Mouse (Mus musculus) testis, postnatal 10 days (tissue): ENCODE measurements at regions not wholly inside any gene's neighbourhood (a gene's known extent, or its start where the extent isn't known, plus 50 kb on each side); places are given as distances from the start of the nearest gene placed in this dataset.
A peak's percentile ranks its signal among the peaks of the same experiment; 100 is the strongest.

Source experiments
- DNase-seq: peaks from one replicate; pipeline ENCODE4 v3.0.0; 2021; ENCODE audit warnings: low spot score

- DNase-seq: no peak
Measured at GRCm38 (mm10) chr8:89324462-89325247, 280.7 kb upstream of the Sall1 start.

GRCm38 (mm10) chr8:89317514-89318289, 273.7 kb upstream of the Sall1 start:
- DNase-seq: no peak

GRCm38 (mm10) chr8:89316566-89317175, 272.7 kb upstream of the Sall1 start:
- no peak for DNase-seq

- no peak for DNase-seq
Measured at GRCm38 (mm10) chr8:89314907-89315306, 270.9 kb upstream of the Sall1 start.

GRCm38 (mm10) chr8:89310696-89311214, 266.8 kb upstream of the Sall1 start:
- DNase-seq: no peak

GRCm38 (mm10) chr8:89309591-89309990, 265.6 kb upstream of the Sall1 start:
- no peak for DNase-seq

- DNase-seq: no peak
Measured at GRCm38 (mm10) chr8:89308950-89309349, 265.0 kb upstream of the Sall1 start.

GRCm38 (mm10) chr8:89308532-89308931, 264.6 kb upstream of the Sall1 start:
- DNase-seq: no peak

GRCm38 (mm10) chr8:89307601-89308000, 263.6 kb upstream of the Sall1 start:
- no peak for DNase-seq

GRCm38 (mm10) chr8:89307085-89307484, 263.1 kb upstream of the Sall1 start:
- no peak for DNase-seq

GRCm38 (mm10) chr8:89304116-89304515, 260.2 kb upstream of the Sall1 start:
- DNase-seq: no peak

- DNase-seq: no peak
Measured at GRCm38 (mm10) chr8:89303326-89303725, 259.4 kb upstream of the Sall1 start.

- DNase-seq: no peak
Measured at GRCm38 (mm10) chr8:89299637-89300036, 255.7 kb upstream of the Sall1 start.

GRCm38 (mm10) chr8:89295686-89296085, 251.7 kb upstream of the Sall1 start:
- no peak for DNase-seq

GRCm38 (mm10) chr8:89289017-89289416, 245.1 kb upstream of the Sall1 start:
- DNase-seq: no peak

GRCm38 (mm10) chr8:89284871-89285564, 241.1 kb upstream of the Sall1 start:
- no peak for DNase-seq

GRCm38 (mm10) chr8:89283105-89284096, 239.4 kb upstream of the Sall1 start:
- no peak for DNase-seq

GRCm38 (mm10) chr8:89279844-89280243, 235.9 kb upstream of the Sall1 start:
- no peak for DNase-seq

- no peak for DNase-seq
Measured at GRCm38 (mm10) chr8:89279142-89279541, 235.2 kb upstream of the Sall1 start.

- DNase-seq: no peak
Measured at GRCm38 (mm10) chr8:89273276-89273675, 229.3 kb upstream of the Sall1 start.

- peak; percentile 44 for DNase-seq
Measured at GRCm38 (mm10) chr8:89272381-89272815, 228.4 kb upstream of the Sall1 start.
